Mouse (Mus musculus) liver, embryonic 14.5 days (tissue): Measurements from ENCODE around the gene Hist1h2bg. TPM values are rescaled to one million over a fixed set of nuclear protein-coding genes. Genes with fewer than 3 reads are reported as not detected.
A peak's percentile ranks its signal among the peaks of the same experiment; 100 is the strongest.
"Not testable (repeated sequence)": the region's sequence is repeated elsewhere in the genome, so short reads cannot be mapped to it uniquely, and the experiment has no call there.

Experiments
- ATAC-seq: fragments of 200-750 bp; cut with Nextera tagmentation; 2 replicates; pipeline ENCODE4 v1.8.0; 2017; ENCODE audit warnings: moderate number of reproducible peaks, mild to moderate bottlenecking, moderate library complexity; ENCODE audit not compliant: insufficient read depth
- DNase-seq, 3 experiments: peaks; one replicate each; pipeline ENCODE4 v3.0.0-alpha.2; 2012 to 2013; ENCODE audit warnings: low read depth in 3 of 3, low spot score in 3 of 3
- H3K27ac ChIP-seq: fragments of 300-500 bp; sonication (generic); 2 replicates; pipeline ENCODE4 v1.5.1; 2014; ENCODE audit warnings: moderate library complexity, mild to moderate bottlenecking, control low read depth, inconsistent platforms
- H3K27me3 ChIP-seq: fragments of 300-500 bp; sonication (generic); 2 replicates; pipeline ENCODE4 v1.6.1; 2014; ENCODE audit warnings: mild to moderate bottlenecking, low read length, moderate library complexity; ENCODE audit not compliant: control insufficient read depth, insufficient read depth
- H3K36me3 ChIP-seq: fragments of 300-500 bp; sonication (generic); replicated peaks from 2 replicates; pipeline ENCODE4 v1.6.1; 2014; ENCODE audit warnings: low read depth; ENCODE audit not compliant: control insufficient read depth, insufficient read depth
- H3K4me1 ChIP-seq, 2 experiments: fragments of 200-500 bp in 1 of 2; fragments of 300-500 bp in 1 of 2; sonication (generic) in 1 of 2; replicated peaks; 2 replicates each; pipeline ENCODE4 v1.6.1; 2012 to 2014; ENCODE audit warnings: antibody characterized with exemption in 1 of 2, inconsistent platforms in 1 of 2, low read length in 1 of 2; ENCODE audit not compliant: control insufficient read depth in 2 of 2, insufficient read depth in 2 of 2
- H3K4me2 ChIP-seq: fragments of 300-500 bp; sonication (generic); 2 replicates; pipeline ENCODE4 v1.6.1; 2014; ENCODE audit warnings: low read depth, mild to moderate bottlenecking, control low read depth, moderate library complexity
- H3K4me3 ChIP-seq, 2 experiments: fragments of 200-500 bp in 1 of 2; fragments of 300-500 bp in 1 of 2; sonication (generic) in 1 of 2; 2 replicates each; pipeline ENCODE4 v1.5.1; 2012 to 2014; ENCODE audit warnings: low read depth in 2 of 2, low read length in 2 of 2, mild to moderate bottlenecking in 2 of 2, control low read depth in 1 of 2, inconsistent platforms in 1 of 2, moderate library complexity in 1 of 2; ENCODE audit not compliant: insufficient read depth in 1 of 2
- H3K9ac ChIP-seq: fragments of 300-500 bp; sonication (generic); replicated peaks from 2 replicates; pipeline ENCODE4 v1.6.1; 2014; ENCODE audit warnings: mild to moderate bottlenecking, control low read depth, moderate library complexity
- H3K9me3 ChIP-seq: fragments of 300-500 bp; sonication (generic); 2 replicates; pipeline ENCODE4 v1.6.1; 2016; ENCODE audit warnings: low read length, mixed read lengths; ENCODE audit not compliant: control insufficient read depth
- CTCF ChIP-seq: IDR thresholded peaks from 2 replicates; pipeline ENCODE4 v1.5.1; 2016; ENCODE audit warnings: antibody characterized with exemption, low read depth, control low read depth
- EP300 ChIP-seq: IDR thresholded peaks from 2 replicates; pipeline ENCODE4 v1.6.1; 2016; ENCODE audit warnings: antibody characterized with exemption, low read depth
- WGBS: fragments of 180-500 bp; shearing (Covaris S2); extraction: QIAGEN DNeasy Blood & Tissue Kit; methylation state at CpG from one replicate; pipeline ENCODE4 v1.1.7; 2014; ENCODE audit not compliant: insufficient replicate concordance; 5-methylcytosine and 5-hydroxymethylcytosine counted together
- polyA plus RNA-seq, 2 experiments: library from polyadenylated mRNA; depleted of rRNA in 1 of 2; stranded (reverse) in 1 of 2; unstranded in 1 of 2; fragments of >200 nt; fragmentation: Nextera tagmentation in 1 of 2; extraction: Ambion mirVana in 1 of 2; gene quantifications; 2 replicates each; pipeline versions ENCODE4 v1.2.1 to v1.2.3; 2012 to 2014

Hist1h2bg gene
- polyA plus RNA-seq, 2 experiments = 6.9 to 42.1 TPM

GRCm38 (mm10) chr13:23561883-23562659 is 9.1 kb upstream of the Hist1h2bg start, which contains the start of gene Hist1h3e:
Gene Hist1h3e, minus strand, starts transcription at chr13:23562369.
- peak; percentile 92 for ATAC-seq
- not testable (repeated sequence) for H3K9me3 ChIP-seq, H3K27me3 ChIP-seq, H3K36me3 ChIP-seq
- peak within 1 kb of the TSS; percentile 40 to 54 for H3K4me3 ChIP-seq
- peak within 1 kb of the TSS; percentile 92 for H3K27ac ChIP-seq
- H3K4me1 ChIP-seq = peaks cover 22 to 24% of the 10 kb centered on the region in 2 experiments
- H3K9ac ChIP-seq = peak within 1 kb of the TSS; percentile 81
- TF ChIP-seq EP300 = peak; percentile 72
- DNase-seq = peak; percentile 98
- under 1% methylated on average over 50 of the region's 67 CpGs for WGBS
- H3K4me2 ChIP-seq = peak within 1 kb of the TSS; percentile 69

- Histone ChIP-seq H3K27ac (peak overlapping the region; percentile 92), H3K27me3 (no peaks in the 10 kb centered on the region), H3K9me3 (no peaks in the 10 kb centered on the region), H3K4me3 (peak overlapping the region; percentile 40 to 54), H3K4me2 (peak overlapping the region; percentile 69), H3K4me1 (peaks cover 24 to 29% of the 10 kb centered on the region in 2 experiments), H3K9ac (peak overlapping the region; percentile 70), H3K36me3 (no peaks in the 10 kb centered on the region)
- 2% methylated on average over 18 of the region's 18 CpGs for WGBS
- no peak for TF ChIP-seq EP300
- TF ChIP-seq CTCF = peak; percentile 42; the same call in 1 of the 2 replicates
- DNase-seq (peak in 1 of 3 experiments; percentile 75), ATAC-seq (peak; percentile 5; the same call in 1 of the 2 replicates)
These were observed 8.3 kb upstream of the Hist1h2bg start for GRCm38 (mm10) chr13:23562699-23563462.

GRCm38 (mm10) chr13:23564482-23564881 is 6.7 kb upstream of the Hist1h2bg start:
- ATAC-seq (no peak), DNase-seq (no peak)
- TF ChIP-seq CTCF (no peak), EP300 (no peak)
- Histone ChIP-seq H3K9ac (no peak overlapping the region; the same call in 1 of the 2 replicates), H3K4me3 (no peak overlapping the region), H3K9me3 (no peaks in the 10 kb centered on the region), H3K27me3 (no peaks in the 10 kb centered on the region), H3K27ac (peak overlapping the region; percentile 92), H3K4me1 (peaks cover 24 to 32% of the 10 kb centered on the region in 2 experiments), H3K36me3 (no peaks in the 10 kb centered on the region), H3K4me2 (no peak overlapping the region)
- 74% methylated on average over 2 of the region's 2 CpGs for WGBS

GRCm38 (mm10) chr13:23570261-23571021 is 755 bp upstream of the Hist1h2bg start:
- not testable (repeated sequence) for H3K36me3 ChIP-seq, ATAC-seq, H3K27me3 ChIP-seq, H3K9me3 ChIP-seq
- peak overlapping the region; percentile 88 for H3K9ac ChIP-seq
- WGBS = under 1% methylated on average over 21 of the region's 41 CpGs
- DNase-seq = peak in 1 of 3 experiments; percentile 63
- peaks cover 12 to 20% of the 10 kb centered on the region in 2 experiments for H3K4me1 ChIP-seq
- peak overlapping the region; percentile 48 to 65 for H3K4me3 ChIP-seq
- peak overlapping the region; percentile 97 for H3K27ac ChIP-seq
- TF ChIP-seq CTCF (0 out of 2 replicates have a peak, but pooled peaks have one; percentile 6), EP300 (peak; percentile 3; the same call in 1 of the 2 replicates)
- H3K4me2 ChIP-seq = peak overlapping the region; percentile 79
